Mouse (Mus musculus): Measurements from ENCODE around the gene Pold1.

Pold1 gene

DNA sequence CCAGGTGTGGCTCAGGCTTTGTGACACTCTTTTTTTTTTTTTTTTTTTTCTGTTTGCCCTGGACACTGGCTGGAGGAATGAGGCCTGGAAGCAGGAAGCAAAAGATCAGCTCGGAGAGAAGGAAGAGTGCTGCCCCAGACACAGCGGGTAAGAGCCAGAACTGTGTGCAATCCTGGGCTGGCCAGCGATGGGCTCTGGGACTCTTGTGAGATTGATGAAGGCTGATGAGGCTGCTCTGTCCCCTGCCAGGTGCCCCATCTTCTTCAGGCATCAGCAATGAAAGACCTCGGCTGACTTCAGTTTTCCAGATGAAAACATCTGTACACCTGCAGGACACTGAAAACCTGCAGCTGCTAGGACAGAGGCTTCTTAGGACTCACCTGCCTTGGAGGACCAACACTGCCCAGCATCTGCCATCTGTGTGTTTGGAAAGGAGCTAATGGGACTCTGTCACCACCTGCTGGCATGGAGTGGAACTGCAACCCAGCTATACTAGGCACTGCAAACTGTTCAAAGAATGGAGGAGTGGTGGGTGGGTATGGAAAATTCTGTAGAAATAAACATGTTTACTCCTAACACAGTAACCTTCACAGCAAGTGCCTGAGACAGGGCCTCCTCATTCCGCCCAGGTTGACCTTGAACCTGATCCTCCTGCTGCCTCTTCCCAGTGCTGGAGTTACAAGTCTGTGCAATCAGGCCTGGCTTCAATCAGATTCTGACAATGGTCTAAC, 63.6 kb downstream of the Pold1 start:
- DNase-seq (ENCODE audit: low read depth), result peak; percentile 90

- DNase-seq (ENCODE audit: low read depth), result no peak
Measured at GRCm38 (mm10) chr7:44484109-44484508, 64.5 kb downstream of the Pold1 start.

DNA sequence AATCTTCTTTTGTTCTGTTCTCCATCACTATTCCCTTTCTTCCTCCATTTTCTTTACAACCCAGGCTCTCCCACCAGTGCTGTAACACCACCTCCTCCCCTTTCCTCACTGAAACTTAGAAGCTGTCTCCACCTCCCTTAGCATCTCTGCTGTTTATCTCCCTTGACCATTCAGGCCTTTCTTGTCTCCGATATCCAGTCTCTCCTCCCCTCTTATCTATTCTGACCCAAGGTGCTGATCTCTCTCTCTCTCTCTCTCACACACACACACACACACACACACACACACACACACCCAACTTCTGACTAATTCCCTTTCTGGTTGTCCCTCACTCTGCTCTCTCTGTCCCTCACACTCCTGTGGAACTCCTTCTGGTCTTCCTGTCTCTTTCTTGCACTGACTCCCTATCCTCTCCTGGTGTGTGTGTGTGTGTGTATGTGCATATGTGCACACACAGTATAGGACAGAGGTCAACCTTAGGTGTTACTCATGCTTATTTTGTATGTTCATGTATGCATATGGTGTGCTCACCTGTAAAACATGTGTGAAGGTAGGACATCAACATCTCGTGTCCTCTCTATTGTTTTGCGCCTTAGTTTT, 65.7 kb downstream of the Pold1 start:
- DNase-seq (ENCODE audit: low read depth), result no peak
